Mouse (Mus musculus): ENCODE data around the gene Pphln1. TPM values are rescaled to one million over a fixed set of nuclear protein-coding genes. Genes with fewer than 3 reads are reported as not detected.

The Pphln1 gene
- polyA plus RNA-seq, 1 experiment from 2014 or later, result 11.3 TPM

GRCm38 (mm10) chr15:93521088-93521786, 123.1 kb downstream of the Pphln1 start:
- H3K27ac ChIP-seq (ENCODE audit: low read depth), result no peak overlapping the region
- no peak for TF ChIP-seq CTCF (IDR thresholded peaks at IDR 0.05; ENCODE audit: low read depth)
- TF ChIP-seq EP300 (IDR thresholded peaks at IDR 0.05; ENCODE audit: low read depth), result no peak
- no peak overlapping the region for H3K4me2 ChIP-seq (ENCODE audit: low read depth, low read length)
- ATAC-seq (no peak), DNase-seq (no peak)
- no peak overlapping the region for H3K9ac ChIP-seq (replicated peaks)
- 63% methylated on average over 11 of the region's 11 CpGs for WGBS (ENCODE audit: insufficient replicate concordance)
- no peaks in the 10 kb centered on the region for H3K9me3 ChIP-seq (ENCODE audit: low read length)
- H3K4me3 ChIP-seq (ENCODE audit: low read depth, low read length), result no peak overlapping the region
- peaks cover 15% of the 10 kb centered on the region for H3K27me3 ChIP-seq (ENCODE audit: insufficient read depth, low read length)
- H3K36me3 ChIP-seq (replicated peaks; ENCODE audit: insufficient read depth, low read length), result no peaks in the 10 kb centered on the region
- peaks cover 18% of the 10 kb centered on the region for H3K4me1 ChIP-seq (ENCODE audit: insufficient read depth)

GRCm38 (mm10) chr15:93521787-93522180, 123.6 kb downstream of the Pphln1 start:
- Histone ChIP-seq H3K27me3 (ENCODE audit: insufficient read depth, low read length) (peaks cover 15% of the 10 kb centered on the region), H3K4me3 (ENCODE audit: low read depth, low read length) (no peak overlapping the region), H3K36me3 (replicated peaks; ENCODE audit: insufficient read depth, low read length) (no peaks in the 10 kb centered on the region), H3K9me3 (ENCODE audit: low read length) (no peaks in the 10 kb centered on the region), H3K4me2 (ENCODE audit: low read depth, low read length) (no peak overlapping the region), H3K9ac (replicated peaks) (no peak overlapping the region), H3K4me1 (ENCODE audit: insufficient read depth) (peaks cover 18% of the 10 kb centered on the region), H3K27ac (ENCODE audit: low read depth) (no peak overlapping the region)
- ATAC-seq (no peak), DNase-seq (no peak)
- no peak for TF ChIP-seq CTCF (IDR thresholded peaks at IDR 0.05; ENCODE audit: low read depth)
- TF ChIP-seq EP300 (IDR thresholded peaks at IDR 0.05; ENCODE audit: low read depth), result no peak
- 15% methylated on average over 3 of the region's 3 CpGs for WGBS (ENCODE audit: insufficient replicate concordance)

GRCm38 (mm10) chr15:93525305-93525917, 127.3 kb downstream of the Pphln1 start:
- H3K4me3 ChIP-seq (ENCODE audit: low read depth, low read length), result no peak overlapping the region
- WGBS (ENCODE audit: insufficient replicate concordance), result 34% methylated on average over 5 of the region's 5 CpGs
- no peak for TF ChIP-seq CTCF (IDR thresholded peaks at IDR 0.05; ENCODE audit: low read depth)
- no peak for TF ChIP-seq EP300 (IDR thresholded peaks at IDR 0.05; ENCODE audit: low read depth)
- H3K9ac ChIP-seq (replicated peaks), result no peak overlapping the region
- no peak overlapping the region for H3K4me2 ChIP-seq (ENCODE audit: low read depth, low read length)
- no peak overlapping the region for H3K27ac ChIP-seq (ENCODE audit: low read depth)
- 0 out of 2 replicates have a peak, but pooled peaks cover 10% of the 10 kb centered on the region for H3K27me3 ChIP-seq (ENCODE audit: insufficient read depth, low read length)
- no peaks in the 10 kb centered on the region for H3K9me3 ChIP-seq (ENCODE audit: low read length)
- no peaks in the 10 kb centered on the region for H3K36me3 ChIP-seq (replicated peaks; ENCODE audit: insufficient read depth, low read length)
- ATAC-seq (no peak), DNase-seq (no peak)
- H3K4me1 ChIP-seq (ENCODE audit: insufficient read depth), result peaks cover 4% of the 10 kb centered on the region; the same call in 1 of the 2 replicates

GRCm38 (mm10) chr15:93529831-93530702, 131.9 kb downstream of the Pphln1 start:
- DNase-seq (no peak), ATAC-seq (no peak)
- Histone ChIP-seq H3K9ac (replicated peaks) (no peak overlapping the region), H3K4me3 (ENCODE audit: low read depth, low read length) (no peak overlapping the region), H3K4me2 (ENCODE audit: low read depth, low read length) (no peak overlapping the region), H3K4me1 (ENCODE audit: insufficient read depth) (peaks cover 4% of the 10 kb centered on the region; the same call in 1 of the 2 replicates), H3K36me3 (replicated peaks; ENCODE audit: insufficient read depth, low read length) (no peaks in the 10 kb centered on the region), H3K9me3 (ENCODE audit: low read length) (no peaks in the 10 kb centered on the region), H3K27ac (ENCODE audit: low read depth) (no peak overlapping the region), H3K27me3 (ENCODE audit: insufficient read depth, low read length) (no peaks in the 10 kb centered on the region)
- WGBS (ENCODE audit: insufficient replicate concordance), result 39% methylated on average over 12 of the region's 12 CpGs
- TF ChIP-seq CTCF (IDR thresholded peaks at IDR 0.05; ENCODE audit: low read depth) (no peak), EP300 (IDR thresholded peaks at IDR 0.05; ENCODE audit: low read depth) (no peak)

GRCm38 (mm10) chr15:93530703-93531032, 132.5 kb downstream of the Pphln1 start:
- ATAC-seq, result no peak
- 63% methylated on average over 3 of the region's 3 CpGs for WGBS (ENCODE audit: insufficient replicate concordance)

GRCm38 (mm10) chr15:93536191-93536590, 138.0 kb downstream of the Pphln1 start:
- Histone ChIP-seq H3K36me3 (replicated peaks; ENCODE audit: insufficient read depth, low read length) (no peaks in the 10 kb centered on the region), H3K9me3 (ENCODE audit: low read length) (no peaks in the 10 kb centered on the region), H3K4me1 (ENCODE audit: insufficient read depth) (no peaks in the 10 kb centered on the region), H3K27me3 (ENCODE audit: insufficient read depth, low read length) (no peaks in the 10 kb centered on the region), H3K4me3 (ENCODE audit: low read depth, low read length) (no peak overlapping the region), H3K9ac (replicated peaks) (no peak overlapping the region), H3K4me2 (ENCODE audit: low read depth, low read length) (no peak overlapping the region), H3K27ac (ENCODE audit: low read depth) (no peak overlapping the region)
- ATAC-seq, result no peak
- DNase-seq, result no peak
- TF ChIP-seq CTCF (IDR thresholded peaks at IDR 0.05; ENCODE audit: low read depth), result no peak
- TF ChIP-seq EP300 (IDR thresholded peaks at IDR 0.05; ENCODE audit: low read depth), result no peak
- WGBS (ENCODE audit: insufficient replicate concordance), result 74% methylated on average over 4 of the region's 4 CpGs

More at GRCm38 (mm10) chr15:93530703-93531032, 132.5 kb downstream of the Pphln1 start:
- H3K4me3 ChIP-seq (ENCODE audit: low read depth, low read length), result no peak overlapping the region
- no peak for DNase-seq
- H3K27ac ChIP-seq (ENCODE audit: low read depth), result no peak overlapping the region
- H3K27me3 ChIP-seq (ENCODE audit: insufficient read depth, low read length), result no peaks in the 10 kb centered on the region
- TF ChIP-seq EP300 (IDR thresholded peaks at IDR 0.05; ENCODE audit: low read depth) (no peak), CTCF (IDR thresholded peaks at IDR 0.05; ENCODE audit: low read depth) (no peak)
- H3K36me3 ChIP-seq (replicated peaks; ENCODE audit: insufficient read depth, low read length), result no peaks in the 10 kb centered on the region
- H3K9ac ChIP-seq (replicated peaks), result no peak overlapping the region
- no peaks in the 10 kb centered on the region for H3K9me3 ChIP-seq (ENCODE audit: low read length)
- H3K4me1 ChIP-seq (ENCODE audit: insufficient read depth), result peaks cover 4% of the 10 kb centered on the region; the same call in 1 of the 2 replicates
- no peak overlapping the region for H3K4me2 ChIP-seq (ENCODE audit: low read depth, low read length)
